Mouse (Mus musculus) C2C12 (cell line): ENCODE results near the gene Arhgef19. TPM values are rescaled to one million over a fixed set of nuclear protein-coding genes. Genes with fewer than 3 reads are reported as not detected.

Source experiments
- H3K27me3 ChIP-seq: one replicate; pipeline ENCODE4 v1.6.1; 2011; ENCODE audit not compliant: control insufficient read depth, insufficient read depth, insufficient read length
- H3K36me3 ChIP-seq: one replicate; pipeline ENCODE4 v1.6.1; 2011; ENCODE audit not compliant: control insufficient read depth, insufficient read depth
- H3K4me3 ChIP-seq: one replicate; pipeline ENCODE4 v1.5.1; 2011; ENCODE audit warnings: mild to moderate bottlenecking, control low read depth; ENCODE audit not compliant: poor library complexity, insufficient read depth, severe bottlenecking
- H3K79me2 ChIP-seq: one replicate; pipeline ENCODE4 v1.6.1; 2011; ENCODE audit not compliant: control insufficient read depth, insufficient read depth
- H3K79me3 ChIP-seq: one replicate; pipeline ENCODE4 v1.6.1; 2011; ENCODE audit warnings: low read depth, control low read depth
- H3ac ChIP-seq: one replicate; pipeline ENCODE3; 2011; ENCODE audit warnings: low read depth; ENCODE audit not compliant: control insufficient read depth, insufficient read length
- CEBPB ChIP-seq: IDR thresholded peaks from one replicate; pipeline ENCODE4 v1.6.1; 2011; ENCODE audit warnings: low read depth, mild to moderate bottlenecking, control low read depth, moderate library complexity
- CTCF ChIP-seq: IDR thresholded peaks from one replicate; pipeline ENCODE4 v1.5.1; 2011; ENCODE audit not compliant: control insufficient read depth, insufficient read depth, insufficient read length
- FOSL1 ChIP-seq: IDR thresholded peaks from one replicate; pipeline ENCODE4 v1.8.0; 2011; ENCODE audit warnings: mild to moderate bottlenecking, low read length; ENCODE audit not compliant: poor library complexity, insufficient read depth, severe bottlenecking
- MAX ChIP-seq: IDR thresholded peaks from one replicate; pipeline ENCODE4 v1.6.1; 2011; ENCODE audit warnings: mild to moderate bottlenecking, control low read depth
- MYOD1 ChIP-seq: IDR thresholded peaks from one replicate; pipeline ENCODE4 v1.6.1; 2011; ENCODE audit warnings: low read depth; ENCODE audit not compliant: control insufficient read depth, insufficient read length
- MYOG ChIP-seq: IDR thresholded peaks from one replicate; pipeline ENCODE4 v1.6.1; 2011; ENCODE audit not compliant: control insufficient read depth, insufficient read length; ENCODE audit errors: extremely low read depth
- USF1 ChIP-seq: IDR thresholded peaks from one replicate; pipeline ENCODE4 v1.6.1; 2011; ENCODE audit warnings: low read depth, mild to moderate bottlenecking, control low read depth, moderate library complexity
- polyA plus RNA-seq: library from polyadenylated mRNA; unstranded; fragments of >200 nt; fragmentation: generic; extraction: Trizol; gene quantifications from one replicate; pipeline ENCODE4 v1.2.1, GENCODE M21; 2012; ENCODE audit warnings: missing spikeins

Gene Arhgef19
- polyA plus RNA-seq, 1 experiment: 26.7 TPM

DNA sequence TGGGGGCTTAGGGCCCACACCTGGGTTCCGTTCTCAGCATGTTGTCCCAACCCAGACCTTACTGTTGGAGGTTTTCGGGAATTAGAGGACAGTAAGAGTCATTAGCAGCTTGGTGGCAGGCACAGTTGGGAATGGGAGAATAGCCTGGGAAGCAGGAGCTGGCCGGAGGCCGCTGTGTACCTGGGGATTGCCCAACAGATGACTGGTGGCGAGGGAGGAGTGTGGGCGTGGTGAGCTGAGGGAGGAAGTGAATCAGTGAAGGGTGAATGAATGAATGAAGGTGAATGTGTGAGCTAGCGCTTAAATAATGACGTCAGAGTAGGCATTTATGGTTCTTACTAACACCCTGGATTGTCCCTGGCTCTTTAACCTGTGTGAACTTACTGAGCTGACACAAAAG, 37.9 kb downstream of the Arhgef19 start:
- Histone ChIP-seq H3K4me3 (no peak overlapping the region), H3K36me3 (no peaks in the 10 kb centered on the region), H3ac (no peak overlapping the region), H3K79me2 (peaks cover 39% of the 10 kb centered on the region), H3K79me3 (peaks cover 2% of the 10 kb centered on the region), H3K27me3 (no peaks in the 10 kb centered on the region)
- TF ChIP-seq CTCF (no peak), FOSL1 (no peak), CEBPB (peak; percentile 70)

DNA sequence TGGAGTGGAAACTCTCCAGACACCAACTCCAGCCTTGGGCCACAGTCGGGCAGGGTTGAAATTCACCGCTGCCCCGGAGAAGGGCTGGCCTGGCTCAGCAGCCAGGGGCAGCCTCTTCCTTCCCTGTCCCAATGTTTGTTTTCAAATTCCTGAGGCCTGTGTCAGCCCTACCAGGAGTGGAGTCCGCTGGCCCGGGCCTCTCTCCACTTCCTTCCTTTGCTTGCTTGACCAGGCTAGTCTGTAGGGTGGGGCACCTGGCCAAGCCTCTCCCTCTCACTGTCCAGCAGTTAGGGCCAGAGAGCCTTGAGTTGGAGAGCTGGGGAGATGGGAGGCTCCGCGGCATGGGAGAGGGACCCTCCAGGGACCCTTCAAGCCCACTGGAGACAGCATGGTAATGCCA, 38.9 kb downstream of the Arhgef19 start:
- Histone ChIP-seq H3K4me3 (peak overlapping the region; percentile 33), H3K36me3 (no peaks in the 10 kb centered on the region), H3K79me2 (peaks cover 39% of the 10 kb centered on the region), H3K79me3 (peaks cover 2% of the 10 kb centered on the region), H3K27me3 (no peaks in the 10 kb centered on the region), H3ac (peak overlapping the region; percentile 88)
- no peak for TF ChIP-seq CTCF
- TF ChIP-seq USF1: no peak

DNA sequence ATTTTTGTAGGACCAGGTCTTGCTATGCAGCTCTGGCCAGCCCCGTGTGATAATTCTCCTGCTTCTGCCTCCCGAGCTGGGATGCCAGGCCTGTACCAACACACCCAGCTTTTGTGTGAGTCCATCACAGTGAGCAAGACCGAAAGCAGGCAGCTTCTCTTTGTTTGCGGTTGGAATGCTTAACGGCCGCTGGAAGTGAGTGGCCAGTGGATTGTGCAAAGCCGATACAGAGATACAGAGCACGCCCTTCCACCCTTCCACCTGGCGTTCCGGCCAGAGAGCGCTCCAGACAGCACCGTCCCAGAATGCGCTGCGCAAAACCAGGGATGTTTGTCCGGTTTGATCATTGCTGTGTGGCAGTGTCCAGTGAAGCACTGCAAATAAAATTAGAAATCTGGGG, 40.0 kb downstream of the Arhgef19 start:
- peak overlapping the region; percentile 33 for H3K4me3 ChIP-seq
- H3K36me3 ChIP-seq: no peaks in the 10 kb centered on the region
- peak; percentile 93 for TF ChIP-seq CEBPB
- peak; percentile 83 for TF ChIP-seq MYOD1
- no peak for TF ChIP-seq USF1
- TF ChIP-seq MAX: peak; percentile 93
- TF ChIP-seq FOSL1: no peak
- no peak for TF ChIP-seq MYOG

DNA sequence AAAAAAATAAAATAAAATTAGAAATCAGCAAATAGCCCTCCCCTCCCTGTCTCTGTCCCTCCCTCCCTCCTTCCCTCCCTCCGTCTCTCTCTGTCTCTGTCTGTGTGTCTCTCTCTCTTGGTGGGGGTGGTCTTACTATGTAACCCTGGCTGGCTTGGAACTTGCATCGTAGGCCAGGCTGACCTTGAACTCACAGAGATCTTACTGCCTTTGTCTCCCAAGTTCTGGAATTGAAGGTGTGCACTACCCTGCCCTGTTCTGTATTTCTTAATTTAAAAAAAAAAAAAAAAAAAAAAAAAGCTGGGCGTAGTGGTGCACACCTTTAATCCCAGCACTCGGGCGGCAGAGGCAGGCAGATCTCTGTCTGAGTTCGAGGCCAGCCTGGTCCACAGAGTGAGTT, 40.5 kb downstream of the Arhgef19 start:
- H3K4me3 ChIP-seq: no peak overlapping the region
- H3K79me2 ChIP-seq: peaks cover 39% of the 10 kb centered on the region
- H3K79me3 ChIP-seq: peaks cover 2% of the 10 kb centered on the region
- no peak overlapping the region for H3ac ChIP-seq
- no peaks in the 10 kb centered on the region for H3K27me3 ChIP-seq
- no peaks in the 10 kb centered on the region for H3K36me3 ChIP-seq
- TF ChIP-seq MAX (no peak), MYOD1 (no peak), USF1 (no peak)

More for the DNA sequence above, 40.0 kb downstream of the Arhgef19 start:
- H3K27me3 ChIP-seq: no peaks in the 10 kb centered on the region
- H3K79me2 ChIP-seq: peaks cover 39% of the 10 kb centered on the region
- H3ac ChIP-seq: peak overlapping the region; percentile 54
- H3K79me3 ChIP-seq: peaks cover 2% of the 10 kb centered on the region

DNA sequence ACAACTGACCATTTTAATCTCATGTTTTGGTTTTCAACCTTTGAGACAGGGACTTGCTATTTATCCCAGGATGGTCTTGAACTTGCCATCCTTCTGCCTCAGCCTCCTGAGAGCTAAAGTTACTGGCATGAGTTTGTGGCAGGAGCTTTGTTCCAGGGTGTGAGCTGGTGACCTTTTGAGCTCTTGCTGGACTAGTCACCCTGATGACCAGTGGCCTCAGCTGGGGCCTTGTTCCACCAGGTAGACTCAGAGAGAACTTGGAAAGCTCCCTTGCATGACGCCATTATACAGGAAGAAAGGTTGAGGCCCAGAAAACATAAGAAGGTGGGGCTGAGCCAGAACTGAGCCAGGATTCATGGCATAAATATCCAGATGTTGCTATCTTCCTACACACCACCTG, 41.2 kb downstream of the Arhgef19 start:
- no peak overlapping the region for H3K4me3 ChIP-seq
- TF ChIP-seq USF1 (no peak), MYOG (no peak), MAX (no peak), MYOD1 (no peak), FOSL1 (no peak), CTCF (no peak), CEBPB (no peak)
- H3K27me3 ChIP-seq: no peaks in the 10 kb centered on the region
- peaks cover 2% of the 10 kb centered on the region for H3K79me3 ChIP-seq
- no peaks in the 10 kb centered on the region for H3K36me3 ChIP-seq
- H3K79me2 ChIP-seq: peaks cover 32% of the 10 kb centered on the region
- no peak overlapping the region for H3ac ChIP-seq

DNA sequence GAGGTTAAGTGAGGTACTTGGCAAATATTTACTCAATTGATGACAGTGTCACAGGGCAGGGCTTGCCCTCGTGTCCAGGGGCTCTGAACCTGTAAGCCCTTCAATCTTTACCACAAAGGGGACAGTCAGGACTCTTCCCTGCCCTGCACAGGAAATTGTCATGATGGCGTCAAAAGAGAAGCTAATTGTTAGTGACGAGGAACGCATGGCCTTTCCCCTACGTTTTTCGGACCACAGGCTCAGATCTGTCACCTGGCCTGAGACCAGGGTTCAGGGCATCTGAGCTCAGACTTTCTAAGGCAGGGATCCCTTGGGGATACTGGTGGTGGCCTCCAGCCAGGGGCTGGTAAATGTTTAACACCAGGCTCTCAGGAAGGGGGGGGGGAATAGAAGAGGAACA, 41.9 kb downstream of the Arhgef19 start:
- H3K4me3 ChIP-seq: no peak overlapping the region
- H3K27me3 ChIP-seq: no peaks in the 10 kb centered on the region
- H3K36me3 ChIP-seq: no peaks in the 10 kb centered on the region
- H3K79me2 ChIP-seq: peaks cover 25% of the 10 kb centered on the region
- H3K79me3 ChIP-seq: peaks cover 2% of the 10 kb centered on the region
- H3ac ChIP-seq: no peak overlapping the region
- TF ChIP-seq MYOD1: no peak
- peak; percentile 69 for TF ChIP-seq MAX

DNA sequence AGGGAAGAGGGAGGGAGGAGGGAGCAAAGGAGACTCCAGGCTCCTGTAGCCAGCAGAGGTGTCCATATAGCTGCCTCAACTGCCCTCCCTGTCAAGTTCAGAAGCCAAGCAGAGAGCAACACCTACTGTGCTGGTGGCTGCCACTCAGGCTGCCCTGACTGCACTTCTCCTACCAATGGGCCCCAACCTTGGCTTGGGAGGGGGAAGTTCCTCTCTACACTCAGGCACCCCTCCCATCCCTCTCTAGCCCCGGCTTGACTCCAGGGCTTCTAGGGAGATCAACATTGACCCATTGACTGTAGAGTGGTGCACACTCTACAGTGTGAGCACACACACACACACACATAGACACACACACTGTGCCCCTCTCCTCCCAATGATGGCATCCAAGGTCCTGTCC, 42.3 kb downstream of the Arhgef19 start:
- Histone ChIP-seq H3K79me3 (peaks cover 2% of the 10 kb centered on the region), H3K27me3 (no peaks in the 10 kb centered on the region)
- TF ChIP-seq USF1 (no peak), CTCF (no peak), FOSL1 (no peak), MAX (no peak), MYOG (no peak), CEBPB (no peak), MYOD1 (no peak)

More for the DNA sequence above, 42.3 kb downstream of the Arhgef19 start:
- H3K36me3 ChIP-seq: no peaks in the 10 kb centered on the region
- H3ac ChIP-seq: peak overlapping the region; percentile 24
- no peak overlapping the region for H3K4me3 ChIP-seq
- peaks cover 24% of the 10 kb centered on the region for H3K79me2 ChIP-seq
